Mouse (Mus musculus) forebrain, embryonic 10.5 days (tissue): Measurements from ENCODE around the gene Sox5. TPM values are rescaled to one million over a fixed set of nuclear protein-coding genes. Genes with fewer than 3 reads are reported as not detected.

Source experiments
- DNase-seq: peaks from one replicate; pipeline ENCODE4 v3.0.0-alpha.2; 2017; ENCODE audit warnings: low spot score; ENCODE audit errors: extremely low spot score
- H3K27ac ChIP-seq: fragments of 300-500 bp; sonication (generic); 2 replicates; pipeline ENCODE4 v1.5.1; 2016; ENCODE audit warnings: mild to moderate bottlenecking
- H3K27me3 ChIP-seq: fragments of 300-500 bp; sonication (generic); 2 replicates; pipeline ENCODE4 v1.6.1; 2016; ENCODE audit warnings: mild to moderate bottlenecking; ENCODE audit not compliant: poor library complexity, severe bottlenecking
- H3K36me3 ChIP-seq: fragments of 300-500 bp; sonication (generic); replicated peaks from 2 replicates; pipeline ENCODE4 v1.6.1; 2016; ENCODE audit warnings: mild to moderate bottlenecking, moderate library complexity
- H3K4me1 ChIP-seq: fragments of 300-500 bp; sonication (generic); 2 replicates; pipeline ENCODE4 v1.6.1; 2016
- H3K4me3 ChIP-seq: fragments of 300-500 bp; sonication (generic); 2 replicates; pipeline ENCODE4 v1.5.1; 2016; ENCODE audit warnings: mild to moderate bottlenecking, moderate library complexity
- H3K9me3 ChIP-seq: fragments of 300-500 bp; sonication (generic); 2 replicates; pipeline ENCODE4 v1.6.1; 2016; ENCODE audit warnings: mild to moderate bottlenecking, moderate library complexity
- WGBS: fragments of 180-500 bp; shearing (Covaris S2); methylation state at CpG from one replicate; pipeline ENCODE4 v1.1.7; 2016; 5-methylcytosine and 5-hydroxymethylcytosine counted together
- polyA plus RNA-seq: library from polyadenylated mRNA; unstranded; fragments of >200 nt; fragmentation: Nextera tagmentation; extraction: Ambion mirVana; gene quantifications from 2 replicates; pipeline ENCODE4 v1.2.1, GENCODE M21; 2016

The Sox5 gene
- polyA plus RNA-seq, 1 experiment from 2014 or later: 66.2 TPM

GRCm38 (mm10) chr6:144168696-144169476 is 612.9 kb downstream of the Sox5 start:
- no peak for DNase-seq
- H3K4me1 ChIP-seq: peaks cover 64% of the 10 kb centered on the region

GRCm38 (mm10) chr6:144167058-144167457 is 614.7 kb downstream of the Sox5 start:
- 95% methylated on average over 7 of the region's 7 CpGs for WGBS
- DNase-seq: no peak
- Histone ChIP-seq H3K27me3 (no peaks in the 10 kb centered on the region), H3K9me3 (no peaks in the 10 kb centered on the region), H3K4me1 (peaks cover 61% of the 10 kb centered on the region), H3K4me3 (no peak overlapping the region), H3K27ac (peak overlapping the region; percentile 83), H3K36me3 (no peaks in the 10 kb centered on the region)

More at GRCm38 (mm10) chr6:144168696-144169476, 612.9 kb downstream of the Sox5 start:
- H3K27ac ChIP-seq: peak overlapping the region; percentile 65
- H3K36me3 ChIP-seq: no peaks in the 10 kb centered on the region
- 84% methylated on average over 12 of the region's 12 CpGs for WGBS
- no peak overlapping the region for H3K4me3 ChIP-seq
- H3K9me3 ChIP-seq: no peaks in the 10 kb centered on the region
- H3K27me3 ChIP-seq: no peaks in the 10 kb centered on the region

- Histone ChIP-seq H3K9me3 (no peaks in the 10 kb centered on the region), H3K4me3 (no peak overlapping the region), H3K4me1 (peaks cover 61% of the 10 kb centered on the region), H3K27me3 (no peaks in the 10 kb centered on the region), H3K27ac (peak overlapping the region; percentile 83), H3K36me3 (no peaks in the 10 kb centered on the region)
- no peak for DNase-seq
- 52% methylated on average over 8 of the region's 8 CpGs for WGBS
Observed at GRCm38 (mm10) chr6:144166651-144167050, 615.1 kb downstream of the Sox5 start.

GRCm38 (mm10) chr6:144166104-144166503 is 615.7 kb downstream of the Sox5 start:
- Histone ChIP-seq H3K4me1 (peaks cover 60% of the 10 kb centered on the region), H3K27ac (peak overlapping the region; percentile 83), H3K27me3 (no peaks in the 10 kb centered on the region), H3K4me3 (no peak overlapping the region), H3K9me3 (no peaks in the 10 kb centered on the region), H3K36me3 (no peaks in the 10 kb centered on the region)
- 15% methylated on average over 8 of the region's 8 CpGs for WGBS
- peak; percentile 47 for DNase-seq

- Histone ChIP-seq H3K4me1 (peaks cover 34% of the 10 kb centered on the region), H3K4me3 (no peak overlapping the region), H3K9me3 (no peaks in the 10 kb centered on the region), H3K36me3 (peaks cover 11% of the 10 kb centered on the region), H3K27ac (no peak overlapping the region), H3K27me3 (no peaks in the 10 kb centered on the region)
- WGBS: 91% methylated on average over 9 of the region's 9 CpGs
- no peak for DNase-seq
Observed at GRCm38 (mm10) chr6:144163501-144163900, 618.3 kb downstream of the Sox5 start.

GRCm38 (mm10) chr6:144158637-144159036 is 623.1 kb downstream of the Sox5 start:
- Histone ChIP-seq H3K9me3 (no peaks in the 10 kb centered on the region), H3K4me1 (peaks cover 28% of the 10 kb centered on the region), H3K36me3 (peaks cover 29% of the 10 kb centered on the region), H3K27me3 (no peaks in the 10 kb centered on the region), H3K27ac (no peak overlapping the region), H3K4me3 (no peak overlapping the region)
- no peak for DNase-seq
- 95% methylated on average over 12 of the region's 12 CpGs for WGBS

- peak overlapping the region; percentile 30; the same call in 1 of the 2 replicates for H3K4me3 ChIP-seq
- peak overlapping the region; percentile 81 for H3K27ac ChIP-seq
- peaks cover 34% of the 10 kb centered on the region for H3K36me3 ChIP-seq
- no peaks in the 10 kb centered on the region for H3K27me3 ChIP-seq
- DNase-seq: peak; percentile 44
- H3K9me3 ChIP-seq: no peaks in the 10 kb centered on the region
- 23% methylated on average over 9 of the region's 9 CpGs for WGBS
- H3K4me1 ChIP-seq: peaks cover 56% of the 10 kb centered on the region
Observed at GRCm38 (mm10) chr6:144154892-144155424, 626.8 kb downstream of the Sox5 start.

GRCm38 (mm10) chr6:144151957-144152356 is 629.8 kb downstream of the Sox5 start:
- Histone ChIP-seq H3K4me3 (no peak overlapping the region), H3K36me3 (peaks cover 30% of the 10 kb centered on the region), H3K27ac (peak overlapping the region; percentile 30; the same call in 1 of the 2 replicates), H3K4me1 (peaks cover 73% of the 10 kb centered on the region), H3K27me3 (no peaks in the 10 kb centered on the region), H3K9me3 (0 out of 2 replicates have a peak, but pooled peaks cover under 1% of the 10 kb centered on the region)
- WGBS: 27% methylated on average over 3 of the region's 3 CpGs
- DNase-seq: no peak

- 39% methylated on average over 10 of the region's 10 CpGs for whole genome bisulfite sequencing
- Histone ChIP-seq H3K4me1 (peaks cover 69% of the 10 kb centered on the region), H3K27me3 (no peaks in the 10 kb centered on the region), H3K9me3 (0 out of 2 replicates have a peak, but pooled peaks cover 3% of the 10 kb centered on the region), H3K4me3 (no peak overlapping the region), H3K36me3 (peaks cover 38% of the 10 kb centered on the region), H3K27ac (peak overlapping the region; percentile 75)
- peak; percentile 19 for DNase-seq
Observed at GRCm38 (mm10) chr6:144151075-144151474, 630.7 kb downstream of the Sox5 start.

GRCm38 (mm10) chr6:144137397-144137796 is 644.4 kb downstream of the Sox5 start:
- no peak for DNase-seq
- no peaks in the 10 kb centered on the region for H3K27me3 ChIP-seq
- H3K4me1 ChIP-seq: peaks cover 15% of the 10 kb centered on the region
- no peak overlapping the region for H3K27ac ChIP-seq
- H3K36me3 ChIP-seq: peaks cover 6% of the 10 kb centered on the region; the same call in 1 of the 2 replicates
- no peak overlapping the region for H3K4me3 ChIP-seq
- WGBS: 94% methylated on average over 5 of the region's 5 CpGs
- no peaks in the 10 kb centered on the region for H3K9me3 ChIP-seq

GRCm38 (mm10) chr6:144136894-144137293 is 644.9 kb downstream of the Sox5 start:
- Histone ChIP-seq H3K27me3 (no peaks in the 10 kb centered on the region), H3K4me1 (peaks cover 20% of the 10 kb centered on the region), H3K4me3 (no peak overlapping the region), H3K9me3 (no peaks in the 10 kb centered on the region), H3K36me3 (peaks cover 6% of the 10 kb centered on the region; the same call in 1 of the 2 replicates), H3K27ac (no peak overlapping the region)
- WGBS: 86% methylated on average over 4 of the region's 4 CpGs
- DNase-seq: no peak

- Histone ChIP-seq H3K27me3 (no peaks in the 10 kb centered on the region), H3K27ac (no peak overlapping the region), H3K36me3 (peaks cover 29% of the 10 kb centered on the region), H3K4me3 (no peak overlapping the region), H3K9me3 (no peaks in the 10 kb centered on the region), H3K4me1 (peaks cover 17% of the 10 kb centered on the region)
- WGBS: 87% methylated on average over 12 of the region's 12 CpGs
- no peak for DNase-seq
Observed at GRCm38 (mm10) chr6:144129927-144130326, 651.9 kb downstream of the Sox5 start.

GRCm38 (mm10) chr6:144119961-144120360 is 661.8 kb downstream of the Sox5 start:
- Histone ChIP-seq H3K36me3 (peaks cover 34% of the 10 kb centered on the region), H3K4me3 (no peak overlapping the region), H3K9me3 (no peaks in the 10 kb centered on the region), H3K27me3 (no peaks in the 10 kb centered on the region), H3K27ac (no peak overlapping the region), H3K4me1 (peaks cover 15% of the 10 kb centered on the region; the same call in 1 of the 2 replicates)
- DNase-seq: no peak
- 84% methylated on average over 1 of the region's 1 CpGs for WGBS
